Mouse (Mus musculus): ENCODE data around the gene Tmem97.

The Tmem97 gene

DNA sequence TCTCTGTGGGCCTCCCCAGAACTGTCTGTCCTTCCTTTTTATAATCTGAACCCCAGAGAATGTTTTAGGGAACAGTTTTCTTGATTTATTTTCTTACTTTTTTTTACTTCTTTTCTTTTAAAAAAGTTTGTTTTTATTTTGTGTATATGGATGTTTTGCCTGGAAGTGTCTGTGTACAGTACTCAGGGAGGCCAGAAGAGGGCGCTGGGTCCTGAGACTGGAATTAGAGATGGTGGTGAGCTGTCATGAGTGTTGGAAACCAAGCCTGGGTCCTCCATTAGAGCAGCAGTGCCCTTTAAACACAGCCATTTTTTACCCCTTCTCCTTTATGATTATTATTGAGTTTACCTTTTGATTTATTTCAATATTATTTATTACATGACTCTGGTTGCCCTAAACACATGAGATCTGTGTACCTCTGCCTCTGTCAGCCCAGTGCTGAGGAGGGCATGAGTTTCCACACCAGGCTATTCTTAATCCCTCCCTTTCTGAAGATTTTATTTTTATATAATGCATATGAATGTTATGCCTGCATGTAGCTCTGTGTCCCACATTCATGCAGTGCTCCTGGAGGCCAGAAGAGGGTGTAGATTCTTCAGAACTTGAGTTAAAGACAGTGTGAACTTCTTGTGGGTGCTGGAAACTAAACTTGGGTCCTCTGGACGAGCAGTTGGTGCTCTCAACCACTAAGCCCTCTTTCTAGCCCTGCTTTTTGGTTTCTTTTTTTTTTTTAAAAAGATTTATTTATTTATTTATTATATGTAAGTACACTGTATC is 34.8 kb downstream of the Tmem97 start:
- in situ Hi-C loops (cut with MboI; ENCODE audit: low sequenced_read_pairs): no loop called here

DNA sequence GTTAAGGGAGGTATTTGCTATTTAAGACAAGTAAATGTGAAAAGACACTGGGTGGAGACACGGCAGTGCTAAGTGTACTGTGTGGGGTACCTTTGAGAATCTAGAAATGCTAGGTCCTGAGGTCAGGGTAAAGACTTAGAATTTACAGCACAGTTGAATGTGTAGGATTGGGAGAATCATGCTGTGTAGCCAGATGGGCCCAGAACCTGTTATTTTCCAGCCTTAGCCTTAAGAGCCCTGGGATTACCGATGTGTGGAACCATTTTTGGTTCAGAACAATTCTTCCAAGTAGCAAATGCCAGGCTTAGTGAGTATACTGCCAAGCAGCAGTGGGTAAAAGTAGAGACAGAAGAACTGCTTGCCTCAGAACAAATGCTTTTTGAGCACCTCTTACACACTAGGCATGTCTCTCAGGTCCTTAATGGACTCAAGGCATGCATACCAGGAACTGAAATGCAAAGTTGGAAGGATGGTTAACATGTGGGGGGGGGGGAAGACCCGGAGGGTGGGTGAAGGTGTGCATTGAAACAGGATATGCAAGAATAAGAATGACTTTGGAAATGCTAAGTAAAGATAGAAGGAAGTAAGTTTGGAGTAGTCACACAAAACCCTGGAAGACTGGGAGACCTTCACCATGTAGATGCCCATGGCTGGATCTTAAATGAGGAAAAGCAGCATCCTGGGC is 37.3 kb downstream of the Tmem97 start:
- in situ Hi-C loops (cut with MboI; ENCODE audit: low sequenced_read_pairs): no loop called here

DNA sequence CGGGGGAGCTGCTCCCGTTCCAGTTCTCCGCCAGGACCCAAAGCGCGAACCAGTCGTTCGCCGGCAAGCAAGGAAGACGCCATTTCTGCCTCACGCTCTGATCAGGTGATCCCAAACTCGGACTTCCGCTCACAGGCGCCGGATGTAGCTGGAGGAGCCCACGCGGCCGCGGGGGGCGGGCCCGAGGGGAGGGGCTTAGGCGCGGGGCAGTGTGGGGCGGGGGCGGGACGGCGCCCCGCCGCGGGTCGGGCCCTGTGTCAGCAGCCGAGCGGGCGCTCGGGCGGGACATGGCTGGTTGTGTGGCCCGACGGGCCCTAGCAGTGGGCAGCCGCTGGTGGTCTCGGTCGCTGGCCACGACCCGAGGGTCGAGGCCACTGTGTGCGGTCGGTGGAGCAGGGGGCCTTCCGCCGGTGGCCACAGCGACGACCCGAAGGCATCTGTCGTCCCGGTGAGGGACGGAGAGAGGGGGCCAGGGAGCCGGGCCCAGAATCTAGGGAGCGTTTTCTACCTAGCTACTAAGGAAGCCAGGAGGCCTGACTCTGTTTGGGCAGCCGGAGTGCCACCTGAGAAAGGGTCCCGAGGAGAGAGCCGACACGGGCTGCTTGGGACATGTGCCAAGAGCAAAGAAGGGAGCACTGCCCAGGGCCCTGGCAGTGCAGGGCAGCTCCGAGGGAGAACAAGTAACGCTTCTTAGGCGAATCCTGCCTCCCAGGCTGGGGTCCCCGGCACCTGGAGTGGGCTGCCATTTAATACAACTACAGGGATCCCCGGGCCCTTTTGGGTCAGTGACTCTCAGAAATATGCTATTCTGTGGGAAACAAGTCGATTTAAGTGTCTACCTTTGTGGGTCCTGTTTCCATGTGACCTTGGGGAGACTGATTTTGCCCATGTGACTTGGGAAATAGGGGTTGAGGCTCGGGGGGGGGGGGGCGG is 38.3 kb downstream of the Tmem97 start, which contains the start of the genes Tmem199 and Poldip2:
TSS of gene Tmem199 (minus strand) at position 148 of the 933 bp plus-strand sequence.
TSS of gene Poldip2 (plus strand) at position 169 of the 933 bp plus-strand sequence.
- in situ Hi-C loops (cut with MboI; ENCODE audit: low sequenced_read_pairs): no loop called here

DNA sequence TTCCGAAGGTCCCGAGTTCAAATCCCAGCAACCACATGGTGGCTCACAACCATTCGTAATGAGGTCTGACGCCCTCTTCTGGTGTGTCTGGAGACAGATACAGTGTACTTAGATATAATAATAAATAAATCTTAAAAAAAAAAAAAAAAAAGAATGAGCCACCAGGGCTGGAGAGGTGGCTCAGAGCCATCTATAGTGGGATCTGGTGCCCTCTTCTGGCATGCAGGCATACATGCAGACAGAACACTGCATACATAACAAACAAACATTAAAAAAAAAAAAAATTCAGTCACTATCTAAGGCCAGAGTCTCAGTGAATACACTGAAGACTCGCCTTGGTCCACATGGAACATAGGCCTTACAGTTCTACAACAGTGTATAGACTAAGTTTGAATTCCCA is 41.4 kb downstream of the Tmem97 start:
- in situ Hi-C loops (cut with MboI; ENCODE audit: low sequenced_read_pairs): no loop called here

DNA sequence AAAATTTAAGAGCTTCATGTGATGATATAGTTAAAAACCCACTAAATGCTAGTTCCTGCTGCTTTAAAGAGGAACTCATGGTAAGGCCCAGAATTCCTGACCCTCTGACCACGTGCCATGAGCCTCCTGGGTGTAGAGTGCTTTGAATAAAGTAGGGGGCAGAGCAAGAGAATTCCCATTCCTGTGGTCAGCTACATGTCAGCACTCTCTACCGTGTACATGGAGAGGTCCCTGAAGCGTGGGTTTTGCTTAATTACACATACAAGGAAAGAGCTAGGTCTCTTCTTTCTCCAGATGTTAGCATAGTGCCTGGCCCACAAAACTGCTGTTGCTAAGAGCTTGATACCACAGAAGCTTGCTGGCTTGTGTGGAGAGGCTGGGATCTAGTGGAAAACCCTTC is 45.1 kb downstream of the Tmem97 start:
- in situ Hi-C loops (cut with MboI; ENCODE audit: low sequenced_read_pairs): no loop called here

DNA sequence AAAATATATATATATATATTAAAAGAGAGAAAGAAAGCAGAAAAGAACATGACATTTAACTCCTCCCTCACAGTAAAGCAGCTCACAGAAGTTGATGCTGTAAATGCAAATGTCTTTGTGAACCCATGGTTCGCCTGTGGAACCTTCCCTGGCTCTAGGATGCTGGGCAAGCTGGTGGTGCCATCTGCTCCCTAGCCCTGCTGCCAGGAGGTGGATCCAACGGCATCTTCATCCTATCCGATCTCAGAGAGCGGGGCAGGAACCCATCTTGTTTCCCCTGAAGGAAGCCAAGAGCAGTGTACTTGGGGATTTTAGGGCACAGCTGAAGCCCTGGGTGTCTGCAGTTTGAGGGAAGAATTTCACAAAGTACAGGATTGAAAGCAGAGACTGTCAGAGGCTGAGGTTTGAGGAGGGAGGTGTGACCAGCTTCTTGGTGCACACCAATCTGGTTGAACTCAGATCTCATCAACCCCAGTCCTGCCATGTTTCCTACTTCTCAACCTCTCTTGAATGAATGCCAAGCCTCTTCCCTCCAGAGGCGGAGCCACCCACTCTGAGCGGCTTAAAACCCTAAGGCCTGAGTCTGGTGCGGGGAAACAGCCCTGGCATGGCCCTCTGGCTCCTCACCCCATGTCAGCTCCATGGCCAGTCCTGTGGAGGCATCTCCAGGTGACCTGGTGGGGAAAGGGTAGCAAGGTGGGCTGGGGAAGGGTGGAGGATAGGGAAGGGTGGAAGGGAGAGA is 47.5 kb downstream of the Tmem97 start, which contains the start of gene Sebox:
TSS of gene Sebox (plus strand) at position 539 of the 742 bp plus-strand sequence.
- in situ Hi-C loops (cut with MboI; ENCODE audit: low sequenced_read_pairs): no loop called here

DNA sequence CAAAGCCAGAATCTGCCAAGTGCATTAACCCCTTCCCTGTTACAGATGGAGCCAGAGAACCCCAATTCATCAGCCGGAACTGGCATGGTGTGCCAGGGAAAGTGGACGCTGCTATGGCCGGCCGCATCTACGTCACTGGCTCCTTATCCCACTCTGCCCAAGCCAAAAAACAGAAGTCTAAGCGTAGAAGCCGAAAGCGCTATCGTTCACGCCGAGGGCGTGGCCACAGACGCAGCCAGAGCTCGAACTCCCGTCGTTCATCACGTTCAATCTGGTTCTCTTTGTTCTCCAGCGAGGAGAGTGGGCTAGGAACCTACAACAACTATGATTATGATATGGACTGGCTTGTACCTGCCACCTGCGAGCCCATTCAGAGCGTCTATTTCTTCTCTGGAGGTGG is 49.0 kb downstream of the Tmem97 start:
- in situ Hi-C loops (cut with MboI; ENCODE audit: low sequenced_read_pairs): no loop called here

DNA sequence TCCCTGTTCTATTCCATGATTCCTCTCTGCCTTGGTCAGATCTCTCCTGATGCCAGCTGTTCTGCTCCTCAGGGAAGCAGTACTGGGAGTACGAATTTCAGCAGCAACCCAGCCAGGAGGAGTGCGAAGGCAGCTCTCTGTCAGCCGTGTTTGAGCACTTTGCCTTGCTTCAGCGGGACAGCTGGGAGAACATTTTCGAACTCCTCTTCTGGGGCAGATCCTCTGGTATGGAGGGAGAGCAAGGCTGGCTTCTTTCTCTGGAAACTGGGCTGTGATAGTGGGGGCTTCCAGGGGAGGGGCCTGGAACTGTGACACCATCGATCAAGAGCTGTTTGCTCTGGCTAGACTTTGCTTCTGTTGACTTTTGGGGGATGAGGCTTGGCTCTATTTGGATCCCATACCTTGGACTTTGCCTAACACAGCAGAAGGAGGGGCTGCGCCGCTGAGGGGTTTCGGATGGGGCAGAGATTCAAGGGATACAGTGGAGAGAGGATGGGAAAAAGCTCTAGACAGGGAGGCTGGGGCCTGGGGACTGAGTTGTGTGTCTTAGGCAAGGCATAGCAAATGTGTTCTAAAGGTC is 49.9 kb downstream of the Tmem97 start:
- in situ Hi-C loops (cut with MboI; ENCODE audit: low sequenced_read_pairs): no loop called here

DNA sequence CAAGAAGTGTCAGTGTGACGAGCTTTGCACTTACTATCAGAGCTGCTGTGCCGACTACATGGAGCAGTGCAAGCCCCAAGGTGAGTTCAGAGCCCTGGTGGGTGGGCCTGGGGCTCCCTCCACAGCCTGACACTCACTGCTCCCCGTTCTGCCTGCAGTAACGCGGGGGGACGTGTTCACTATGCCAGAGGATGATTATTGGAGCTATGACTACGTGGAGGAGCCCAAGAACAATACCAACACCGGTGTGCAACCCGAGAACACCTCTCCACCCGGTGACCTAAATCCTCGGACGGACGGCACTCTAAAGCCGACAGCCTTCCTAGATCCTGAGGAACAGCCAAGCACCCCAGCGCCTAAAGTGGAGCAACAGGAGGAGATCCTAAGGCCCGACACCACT is 51.0 kb downstream of the Tmem97 start:
- in situ Hi-C loops (cut with MboI; ENCODE audit: low sequenced_read_pairs): no loop called here

DNA sequence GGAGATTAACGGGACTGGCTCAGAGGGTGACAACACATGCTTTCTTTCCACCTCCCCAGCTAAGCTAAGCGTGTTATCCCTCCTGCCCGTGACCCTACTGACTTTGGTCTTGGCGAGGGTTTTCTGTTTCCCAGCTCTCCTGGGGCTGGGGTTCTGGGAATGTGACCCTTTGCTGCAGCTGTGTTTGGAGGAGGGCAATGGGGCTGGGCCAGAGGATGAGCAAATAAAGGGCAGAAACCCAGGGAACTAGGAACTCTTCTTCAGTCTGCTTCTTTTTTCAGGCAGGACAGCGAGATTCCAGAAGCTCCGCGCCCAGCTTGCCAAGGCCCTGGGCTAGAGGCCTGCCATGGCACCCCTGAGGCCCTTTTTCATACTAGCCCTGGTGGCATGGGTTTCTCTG is 51.6 kb downstream of the Tmem97 start, which contains the start of gene Vtn:
TSS of gene Vtn (plus strand) at position 88 of the 400 bp plus-strand sequence.
- in situ Hi-C loops (cut with MboI; ENCODE audit: low sequenced_read_pairs): no loop called here

DNA sequence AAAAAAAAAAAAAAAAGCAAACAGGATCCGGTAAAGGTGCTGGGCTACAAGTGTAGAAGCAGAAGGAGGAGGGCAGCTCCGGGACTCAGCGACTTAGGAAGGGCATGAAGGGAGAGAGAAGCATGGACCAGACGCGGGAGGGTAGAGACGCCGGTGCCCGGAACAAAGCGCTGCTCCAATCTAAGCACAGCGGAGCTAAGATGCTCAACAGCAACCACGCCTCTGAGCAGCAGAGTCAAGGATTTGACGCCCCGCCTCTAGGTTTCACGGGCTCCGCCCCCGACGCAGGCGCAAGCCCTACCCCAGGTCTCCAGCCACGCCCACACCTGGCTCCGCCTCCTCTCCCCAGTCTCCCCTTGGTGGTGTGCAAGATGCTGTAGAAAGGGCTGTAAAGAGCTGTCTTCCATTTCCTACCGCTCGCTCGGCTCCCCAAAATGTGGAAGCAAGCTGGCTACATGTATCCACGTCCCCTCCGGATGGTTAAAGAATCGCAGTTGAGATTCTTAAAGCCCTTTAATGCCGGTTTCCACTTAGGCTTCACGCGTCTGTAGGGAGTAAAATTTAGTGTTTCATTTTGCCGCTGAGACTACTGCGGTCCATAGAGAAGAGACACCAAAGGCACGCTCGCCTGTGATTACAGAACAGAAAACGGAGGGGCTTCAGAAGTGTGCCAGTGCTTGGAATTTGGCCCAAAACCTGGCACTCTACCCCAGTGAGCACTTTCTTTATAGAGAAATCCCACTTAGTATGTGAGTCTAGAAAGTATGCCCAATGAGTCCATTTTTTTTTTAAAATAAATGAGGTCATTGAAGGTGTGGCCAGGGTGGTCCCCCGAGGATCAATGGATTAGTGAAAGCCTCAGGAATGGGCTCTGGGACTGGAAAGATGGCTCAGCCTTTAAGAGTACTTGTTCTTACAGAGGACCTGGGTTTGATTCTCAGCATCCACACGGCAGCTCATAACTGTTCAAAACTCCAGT is 52.7 kb downstream of the Tmem97 start, which contains the start of gene Sarm1:
TSS of gene Sarm1 (minus strand) at position 211 of the 979 bp plus-strand sequence.
- in situ Hi-C loops (cut with MboI; ENCODE audit: low sequenced_read_pairs): no loop called here

DNA sequence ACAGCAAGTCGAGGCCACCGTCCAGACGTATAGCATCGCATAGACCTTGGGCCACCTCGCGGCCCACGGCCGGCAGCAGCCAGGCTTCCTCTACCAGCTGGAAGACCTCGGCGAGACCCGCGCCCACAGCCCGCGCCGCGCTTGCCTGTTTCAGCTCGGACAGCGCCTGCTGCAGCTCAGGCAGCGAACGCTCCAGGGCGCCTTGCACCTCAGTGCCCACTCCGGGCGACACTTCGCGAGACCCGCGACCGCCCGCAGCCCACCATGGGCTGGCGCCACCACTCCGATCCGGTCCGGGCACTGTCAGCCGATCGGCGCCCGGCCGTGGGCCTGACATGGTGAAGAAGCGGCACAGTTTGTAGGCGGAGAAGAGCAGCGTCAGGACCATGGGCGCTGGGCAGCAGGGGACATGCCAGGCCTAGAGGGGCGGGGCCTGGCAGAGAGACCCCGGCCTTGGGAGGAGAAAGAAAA is 53.5 kb downstream of the Tmem97 start:
- in situ Hi-C loops (cut with MboI; ENCODE audit: low sequenced_read_pairs): no loop called here

DNA sequence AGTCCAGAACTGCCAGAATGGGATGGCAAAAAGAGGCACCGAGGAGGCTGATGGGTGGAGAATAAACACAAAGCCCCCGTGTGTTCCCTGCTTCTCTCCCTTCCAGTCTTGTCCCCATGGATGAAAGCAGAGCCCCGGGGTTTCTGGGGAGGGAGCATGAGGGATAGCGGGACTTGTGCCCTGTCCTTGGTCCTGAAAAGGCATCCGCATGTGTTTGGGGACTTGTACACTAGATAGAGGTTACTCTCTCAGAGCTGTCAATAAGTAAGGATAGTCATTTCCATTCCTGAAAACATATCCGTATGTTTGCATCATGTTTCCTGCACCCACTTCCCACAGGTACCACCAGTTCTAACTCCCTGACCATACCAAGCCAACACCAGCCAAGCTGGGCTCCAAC is 54.7 kb downstream of the Tmem97 start:
- in situ Hi-C loops (cut with MboI; ENCODE audit: low sequenced_read_pairs): no loop called here
